Comparison of ENCODE assay signal across 9 mouse cellular contexts in the genomic region with DNA sequence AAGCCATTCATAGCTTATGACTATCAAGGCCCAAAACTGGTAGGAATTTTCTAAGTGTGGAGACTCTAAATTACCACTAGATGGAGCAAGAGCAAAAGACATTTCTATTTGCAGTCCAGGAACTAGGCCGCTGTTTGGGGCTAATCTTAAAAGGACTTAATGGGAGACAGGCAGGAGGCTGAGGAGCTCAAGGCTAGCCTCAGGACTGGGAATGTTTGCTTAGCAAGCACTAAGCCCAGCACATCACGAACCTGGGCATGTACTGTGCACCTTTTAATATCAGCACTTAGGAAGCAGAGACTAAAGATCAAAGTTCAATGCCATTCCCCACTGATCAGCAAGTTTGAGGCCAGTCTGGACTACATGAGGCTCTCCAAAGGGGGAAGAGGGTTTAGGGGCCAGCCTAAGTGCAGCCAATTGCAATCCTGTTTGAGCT. TPM values are rescaled to one million over a fixed set of nuclear protein-coding genes. Genes with fewer than 3 reads are reported as not detected.
A peak's percentile ranks its signal among the peaks of the same experiment; 100 is the strongest.
DNase-seq lines count a peak whose midpoint lies in the region; ATAC-seq and TF ChIP-seq lines count a peak whose summit lies in the region.
"Had no signal": no experiment of that assay in that cellular context is flagged by ENCODE, and none has a peak within 500 bp of the region (broad histone marks: within the 10 kb centered on the region; RNA-seq: fewer than 3 reads in every experiment).

No protein-coding gene starts in this region.

- no peak for TF ChIP-seq POLR2A in cortical plate, adult 2 months (IDR thresholded peaks at IDR 0.05; ENCODE audit: extremely low read depth, insufficient read depth, low read length)

- no peak overlapping the region for H3K4me3 ChIP-seq in cortical plate, adult 2 months (ENCODE audit: insufficient read depth, low read length)
- no peak overlapping the region for H3K4me3 ChIP-seq in intestine, embryonic 14.5 days (ENCODE audit: low read depth, low read length)
- H3K4me3 ChIP-seq in liver, embryonic 15.5 days (replicated peaks) = no peak overlapping the region
- H3K4me3 ChIP-seq in neural tube, embryonic 15.5 days (replicated peaks) = no peak overlapping the region

- H3K4me2 ChIP-seq in intestine, embryonic 14.5 days (ENCODE audit: low read length) = no peak overlapping the region
- no peak overlapping the region for H3K4me2 ChIP-seq in liver, embryonic 15.5 days
- no peak overlapping the region for H3K4me2 ChIP-seq in neural tube, embryonic 15.5 days

- no peaks in the 10 kb centered on the region for H3K4me1 ChIP-seq in cortical plate, adult 2 months (ENCODE audit: control insufficient read depth, insufficient read depth, low read length)
- no peaks in the 10 kb centered on the region for H3K4me1 ChIP-seq in intestine, embryonic 14.5 days (replicated peaks; ENCODE audit: control insufficient read depth, insufficient read depth, low read length)
- H3K4me1 ChIP-seq in liver, embryonic 15.5 days (replicated peaks) = peaks cover 12% of the 10 kb centered on the region
- peaks cover 12% of the 10 kb centered on the region for H3K4me1 ChIP-seq in neural tube, embryonic 15.5 days

- H3K36me3 ChIP-seq in intestine, embryonic 14.5 days (ENCODE audit: control insufficient read depth, insufficient read depth, low read length) = no peaks in the 10 kb centered on the region
- H3K36me3 ChIP-seq in liver, embryonic 15.5 days (replicated peaks) = no peaks in the 10 kb centered on the region
- H3K36me3 ChIP-seq in neural tube, embryonic 15.5 days = no peaks in the 10 kb centered on the region

- ATAC-seq in intestine, embryonic 14.5 days (replicated peaks; ENCODE audit: low FRiP score, low TSS enrichment, low read depth) = peak; percentile 69
- peak; percentile 37; the same call in 1 of the 2 replicates for ATAC-seq in liver, embryonic 15.5 days (ENCODE audit: insufficient read depth)
- 0 out of 2 replicates have a peak, but pooled peaks have one; percentile 40 for ATAC-seq in neural tube, embryonic 15.5 days (ENCODE audit: low FRiP score)

- WGBS in intestine, embryonic 14.5 days = 1% methylated on average over 2 of the region's 2 CpGs
- WGBS in liver, embryonic 15.5 days (ENCODE audit: insufficient replicate concordance) = 0% methylated on average over 2 of the region's 2 CpGs
- WGBS in neural tube, embryonic 15.5 days = 2% methylated on average over 2 of the region's 2 CpGs

- no peaks in the 10 kb centered on the region for H3K9me3 ChIP-seq in intestine, embryonic 14.5 days (ENCODE audit: control insufficient read depth, low read length)
- no peaks in the 10 kb centered on the region for H3K9me3 ChIP-seq in liver, embryonic 15.5 days (replicated peaks)
- no peaks in the 10 kb centered on the region for H3K9me3 ChIP-seq in neural tube, embryonic 15.5 days (replicated peaks)

- peak; percentile 40 for TF ChIP-seq CTCF in cortical plate, adult 2 months (IDR thresholded peaks at IDR 0.05; ENCODE audit: extremely low read depth, insufficient read depth, low read length)

- H3K27me3 ChIP-seq in intestine, embryonic 14.5 days (replicated peaks; ENCODE audit: control insufficient read depth, insufficient read depth, low read length) = no peaks in the 10 kb centered on the region
- H3K27me3 ChIP-seq in liver, embryonic 15.5 days = peaks cover 27% of the 10 kb centered on the region
- no peaks in the 10 kb centered on the region for H3K27me3 ChIP-seq in neural tube, embryonic 15.5 days (replicated peaks)

- H3K9ac ChIP-seq in intestine, embryonic 14.5 days (ENCODE audit: low read length) = no peak overlapping the region
- H3K9ac ChIP-seq in liver, embryonic 15.5 days = no peak overlapping the region
- no peak overlapping the region for H3K9ac ChIP-seq in neural tube, embryonic 15.5 days (replicated peaks)

- DNase-seq in adrenal gland, postnatal 14 days = peak; percentile 23
- no peak for DNase-seq in adrenal gland, adult 18-20 months (ENCODE audit: low spot score in 2 of 2)
- peak; percentile 37 to 45 for DNase-seq in B cell, adult 2 months
- peak; percentile 66 for DNase-seq in intestine, embryonic 14.5 days (ENCODE audit: low spot score)
- no peak for DNase-seq in right cerebral cortex, adult 18-20 months

- H3K27ac ChIP-seq in cortical plate, adult 2 months (ENCODE audit: insufficient read depth, low read length) = no peak overlapping the region
- no peak overlapping the region for H3K27ac ChIP-seq in intestine, embryonic 14.5 days (ENCODE audit: low read depth)
- no peak overlapping the region for H3K27ac ChIP-seq in liver, embryonic 15.5 days (replicated peaks)
- H3K27ac ChIP-seq in neural tube, embryonic 15.5 days (replicated peaks) = no peak overlapping the region

RNA-seq across cellular contexts. Expression of gene Actrt3, which starts 7.3 kb away (rescaled TPM):
- total RNA-seq in adrenal gland, postnatal 14 days (2021) = not detected in 2 replicates
- not detected for total RNA-seq in adrenal gland, adult 18-20 months (2021)
- polyA plus RNA-seq in cortical plate, adult 2 months (2012; rRNA removed) = 0.65 and 0.78 TPM in 2 replicates
- 0.09 and 0.23 TPM in 2 replicates for polyA plus RNA-seq in intestine, embryonic 14.5 days (2014; fragmentation: Nextera tagmentation; extraction: Ambion mirVana)
- polyA plus RNA-seq in liver, embryonic 15.5 days (2015; fragmentation: Nextera tagmentation; extraction: Ambion mirVana) = not detected in 2 replicates
- 0.59 and 1.2 TPM in 2 replicates for polyA plus RNA-seq in neural tube, embryonic 15.5 days (2015; fragmentation: Nextera tagmentation; extraction: Ambion mirVana)
- total RNA-seq: heart, postnatal 14 days had no signal

RNA-seq across cellular contexts. Expression of gene Mynn, which starts 9.4 kb away (rescaled TPM):
- total RNA-seq in adrenal gland, postnatal 14 days (2021) = 20.1 and 25.7 TPM in 2 replicates
- total RNA-seq in adrenal gland, adult 18-20 months (2021) = 10 to 100 TPM; 17.3 to 23.3 TPM
- 10.4 and 15.5 TPM in 2 replicates for polyA plus RNA-seq in cortical plate, adult 2 months (2012; rRNA removed)
- polyA plus RNA-seq in intestine, embryonic 14.5 days (2014; fragmentation: Nextera tagmentation; extraction: Ambion mirVana) = 26.7 and 28.7 TPM in 2 replicates
- polyA plus RNA-seq in liver, embryonic 15.5 days (2015; fragmentation: Nextera tagmentation; extraction: Ambion mirVana) = 12.4 and 13.0 TPM in 2 replicates
- 25.4 and 27.8 TPM in 2 replicates for polyA plus RNA-seq in neural tube, embryonic 15.5 days (2015; fragmentation: Nextera tagmentation; extraction: Ambion mirVana)

RNA-seq across cellular contexts. Expression of gene Mecom, which starts 44.6 kb away (rescaled TPM):
- total RNA-seq in adrenal gland, postnatal 14 days (2021) = 15.4 and 15.6 TPM in 2 replicates
- total RNA-seq in adrenal gland, adult 18-20 months (2021) = 10 to 100 TPM in 1 of 2 experiments, 1 to 10 TPM in 1; 4.7 to 10.2 TPM
- 2.6 and 3.2 TPM in 2 replicates for polyA plus RNA-seq in cortical plate, adult 2 months (2012; rRNA removed)
- polyA plus RNA-seq in intestine, embryonic 14.5 days (2014; fragmentation: Nextera tagmentation; extraction: Ambion mirVana) = 15.2 and 17.6 TPM in 2 replicates
- 0.79 and 1.0 TPM in 2 replicates for polyA plus RNA-seq in liver, embryonic 15.5 days (2015; fragmentation: Nextera tagmentation; extraction: Ambion mirVana)
- 5.2 and 5.5 TPM in 2 replicates for polyA plus RNA-seq in neural tube, embryonic 15.5 days (2015; fragmentation: Nextera tagmentation; extraction: Ambion mirVana)

RNA-seq across cellular contexts. Expression of gene Lrriq4, which starts 51.9 kb away (rescaled TPM):
- not detected in 2 replicates for total RNA-seq in adrenal gland, postnatal 14 days (2021)
- not detected for total RNA-seq in adrenal gland, adult 18-20 months (2021)
- polyA plus RNA-seq in cortical plate, adult 2 months (2012; rRNA removed) = not detected in 2 replicates
- polyA plus RNA-seq in intestine, embryonic 14.5 days (2014; fragmentation: Nextera tagmentation; extraction: Ambion mirVana) = not detected in 2 replicates
- polyA plus RNA-seq in liver, embryonic 15.5 days (2015; fragmentation: Nextera tagmentation; extraction: Ambion mirVana) = not detected in 2 replicates
- polyA plus RNA-seq in neural tube, embryonic 15.5 days (2015; fragmentation: Nextera tagmentation; extraction: Ambion mirVana) = not detected in 2 replicates
- total RNA-seq: heart, postnatal 14 days had no signal

RNA-seq across cellular contexts. Expression of gene Lrrc34, which starts 55.2 kb away (rescaled TPM):
- total RNA-seq in adrenal gland, postnatal 14 days (2021) = not detected in 2 replicates
- not detected for total RNA-seq in adrenal gland, adult 18-20 months (2021)
- polyA plus RNA-seq in cortical plate, adult 2 months (2012; rRNA removed) = 0.17 TPM in 1 of 2 replicates, not detected in the other
- 0.49 and 0.60 TPM in 2 replicates for polyA plus RNA-seq in intestine, embryonic 14.5 days (2014; fragmentation: Nextera tagmentation; extraction: Ambion mirVana)
- 0.05 TPM in 1 of 2 replicates, not detected in the other for polyA plus RNA-seq in liver, embryonic 15.5 days (2015; fragmentation: Nextera tagmentation; extraction: Ambion mirVana)
- 0.79 and 0.97 TPM in 2 replicates for polyA plus RNA-seq in neural tube, embryonic 15.5 days (2015; fragmentation: Nextera tagmentation; extraction: Ambion mirVana)
- total RNA-seq: heart, postnatal 14 days had no signal

Comparison
In these comparisons a context has a peak if more than half of its experiments do, and no peak if none do; other contexts are left out.
1. DNase-seq: peak in adrenal gland, postnatal 14 days (single experiment), B cell, adult 2 months (2 of 2) and intestine, embryonic 14.5 days (single experiment); none in adrenal gland, adult 18-20 months (0 of 2) and right cerebral cortex, adult 18-20 months (single experiment).
2. Peak in every context shown above with its lines, with median percentiles within 50 percentile points of each other: ATAC-seq.